Mouse (Mus musculus) R1 (cell line): ENCODE measurements around the gene Pirb.
A peak's percentile ranks its signal among the peaks of the same experiment; 100 is the strongest.
"Not testable (repeated sequence)": the region's sequence is repeated elsewhere in the genome, so short reads cannot be mapped to it uniquely, and the experiment has no call there.

ENCODE experiments used
- DNase-seq: peaks from one replicate; pipeline ENCODE4 v3.0.0-alpha.2; 2018; ENCODE audit warnings: low read depth, low spot score

Gene Pirb

DNA sequence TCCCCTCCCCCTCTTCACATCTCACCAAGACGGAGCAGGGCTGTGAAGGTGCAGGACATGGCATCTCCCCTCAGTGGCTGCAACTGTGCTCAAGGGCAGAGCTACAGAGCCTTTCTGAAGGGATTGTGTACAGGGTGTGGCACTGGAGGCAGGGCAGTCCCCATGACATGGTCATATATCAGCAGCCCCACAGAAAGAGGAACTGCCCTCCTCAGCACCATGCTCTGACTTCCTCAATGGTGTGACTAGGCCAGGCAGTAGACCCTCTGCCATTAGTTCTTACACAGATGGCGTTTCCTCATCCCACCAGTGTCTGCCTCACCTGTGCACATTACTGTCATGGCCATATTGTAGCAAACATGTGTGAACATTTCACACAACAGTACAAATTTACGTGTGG lies at the start of gene Pirb:
Pirb (minus strand) TSS at position 124 of the 400 bp plus-strand sequence.
- DNase-seq = not testable (repeated sequence)

GRCm38 (mm10) chr7:3732675-3733074 lies 12.5 kb upstream of the Pirb start:
- not testable (repeated sequence) for DNase-seq

GRCm38 (mm10) chr7:3725459-3725858 lies 5.3 kb upstream of the Pirb start:
- DNase-seq = not testable (repeated sequence)

GRCm38 (mm10) chr7:3715249-3715648 lies 4.9 kb downstream of the Pirb start:
- no peak for DNase-seq

GRCm38 (mm10) chr7:3712264-3712942 lies 7.8 kb downstream of the Pirb start:
- no peak for DNase-seq

- DNase-seq = peak; percentile 68
Observed at GRCm38 (mm10) chr7:3709000-3709399, 11.2 kb downstream of the Pirb start.

GRCm38 (mm10) chr7:3708447-3708980 lies 11.7 kb downstream of the Pirb start:
- peak; percentile 57 for DNase-seq

- DNase-seq = peak; percentile 73
Observed at GRCm38 (mm10) chr7:3707568-3708413, 12.4 kb downstream of the Pirb start.

- DNase-seq = peak; percentile 50
Observed at GRCm38 (mm10) chr7:3707027-3707426, 13.2 kb downstream of the Pirb start.

DNA sequence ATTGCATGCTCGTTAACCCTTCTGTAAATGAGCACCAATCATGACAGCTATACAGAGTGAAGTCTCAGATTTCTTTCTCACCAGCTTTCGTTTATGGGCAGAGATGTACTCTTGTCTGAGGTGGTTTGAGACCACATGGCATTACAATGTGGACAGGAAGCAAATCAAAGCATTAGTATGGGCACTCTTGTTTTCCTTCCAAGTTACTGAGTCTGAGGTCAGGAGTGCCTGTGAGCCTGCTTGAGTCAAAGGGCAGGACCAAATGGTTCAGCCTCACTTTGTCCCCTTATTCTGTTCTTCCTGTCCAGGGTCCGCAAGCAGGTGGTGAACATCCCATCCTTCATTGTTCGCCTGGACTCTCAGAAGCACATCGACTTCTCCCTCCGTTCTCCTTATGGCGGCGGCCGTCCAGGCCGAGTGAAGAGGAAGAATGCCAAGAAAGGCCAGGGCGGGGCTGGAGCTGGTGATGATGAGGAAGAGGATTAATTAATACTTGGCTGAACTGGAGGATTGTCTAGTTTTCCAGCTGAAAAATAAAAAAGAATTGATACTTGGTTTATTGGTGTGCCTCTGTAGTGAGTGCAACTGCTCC lies 13.8 kb downstream of the Pirb start:
- DNase-seq = peak; percentile 41

- no peak for DNase-seq
Observed at GRCm38 (mm10) chr7:3705911-3706310, 14.3 kb downstream of the Pirb start.

- DNase-seq = not testable (repeated sequence)
Observed at GRCm38 (mm10) chr7:3705461-3705860, 14.7 kb downstream of the Pirb start.

DNA sequence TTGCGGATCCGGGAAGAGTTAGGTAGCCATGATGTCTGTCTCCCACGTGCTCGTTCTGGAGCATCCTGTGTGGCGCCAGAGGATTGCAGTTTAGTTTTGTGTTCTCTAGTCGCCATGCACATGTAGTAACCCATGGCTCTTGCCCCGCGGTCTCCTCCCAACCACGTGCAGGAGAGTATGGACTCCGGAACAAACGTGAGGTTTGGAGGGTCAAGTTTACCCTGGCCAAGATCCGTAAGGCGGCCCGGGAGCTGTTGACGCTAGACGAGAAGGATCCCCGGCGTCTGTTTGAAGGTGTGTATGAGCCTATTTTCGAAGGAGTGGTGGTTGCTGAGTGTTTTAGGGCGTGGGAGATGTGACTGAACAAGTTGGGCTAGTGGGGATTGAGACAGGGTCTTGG lies 15.7 kb downstream of the Pirb start:
- peak; percentile 56 for DNase-seq

DNA sequence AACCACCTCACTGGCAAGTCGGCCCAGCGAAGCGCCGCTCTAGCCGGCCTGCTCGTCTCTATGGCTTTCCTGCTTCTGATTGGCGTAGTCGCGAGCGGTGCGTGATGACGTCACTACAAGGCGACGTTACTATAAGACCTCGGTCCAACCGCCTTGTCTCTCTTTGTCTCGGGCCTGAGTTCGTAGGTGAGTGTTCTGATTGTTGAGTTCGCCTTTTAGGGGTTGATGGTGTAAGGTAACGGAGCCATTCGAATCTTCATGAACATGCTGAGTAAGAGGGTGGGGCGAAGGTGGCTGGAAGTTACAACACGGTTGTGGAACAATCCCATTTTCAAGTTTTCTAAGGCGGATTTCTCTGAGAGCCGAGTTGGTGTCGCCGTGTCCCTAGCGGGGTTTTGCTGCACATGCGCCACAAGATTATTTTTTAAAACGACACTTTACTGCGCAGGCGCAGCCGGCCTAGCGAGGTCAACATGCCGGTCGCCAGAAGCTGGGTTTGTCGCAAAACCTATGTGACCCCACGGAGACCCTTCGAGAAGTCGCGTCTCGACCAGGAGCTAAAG lies 16.2 kb downstream of the Pirb start, which contains the start of gene Rps9:
Rps9 (plus strand) TSS at position 115 of the 563 bp plus-strand sequence.
- peak; percentile 97 for DNase-seq

DNA sequence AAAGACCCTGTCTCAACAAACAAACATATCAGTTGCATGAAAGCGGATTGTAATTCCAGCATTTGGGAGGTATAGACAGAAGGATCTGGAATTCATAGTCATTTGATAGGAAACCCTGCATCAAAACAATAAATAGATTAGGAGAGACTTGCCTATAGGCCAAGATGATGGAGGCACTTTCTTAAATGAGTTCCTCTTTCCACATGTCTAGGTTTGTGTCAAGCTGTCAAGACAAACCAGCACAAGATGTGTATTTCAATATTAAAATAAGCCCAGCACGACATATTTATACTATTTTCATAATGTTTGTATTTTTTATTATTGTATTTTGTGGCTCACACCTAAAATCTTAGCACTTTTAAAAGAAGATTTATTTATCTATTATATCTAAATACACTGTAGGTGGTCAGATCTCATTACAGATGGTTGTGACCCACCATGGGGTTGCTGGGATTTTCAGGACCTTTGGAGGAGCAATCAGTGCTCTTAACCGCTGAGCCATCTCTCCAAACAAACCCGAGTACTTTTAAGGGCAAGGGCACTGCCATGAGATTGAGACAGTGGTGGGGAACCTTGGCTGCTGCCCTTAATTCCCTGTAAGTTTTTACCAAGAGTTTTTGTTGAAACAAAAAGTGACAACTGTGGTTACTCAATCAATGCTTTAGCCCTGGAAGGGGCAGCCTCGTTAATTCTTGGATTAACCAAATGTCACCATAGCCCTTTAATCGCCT lies 16.9 kb downstream of the Pirb start:
- DNase-seq = no peak

GRCm38 (mm10) chr7:3698471-3698870 lies 21.7 kb downstream of the Pirb start:
- DNase-seq = no peak

DNA sequence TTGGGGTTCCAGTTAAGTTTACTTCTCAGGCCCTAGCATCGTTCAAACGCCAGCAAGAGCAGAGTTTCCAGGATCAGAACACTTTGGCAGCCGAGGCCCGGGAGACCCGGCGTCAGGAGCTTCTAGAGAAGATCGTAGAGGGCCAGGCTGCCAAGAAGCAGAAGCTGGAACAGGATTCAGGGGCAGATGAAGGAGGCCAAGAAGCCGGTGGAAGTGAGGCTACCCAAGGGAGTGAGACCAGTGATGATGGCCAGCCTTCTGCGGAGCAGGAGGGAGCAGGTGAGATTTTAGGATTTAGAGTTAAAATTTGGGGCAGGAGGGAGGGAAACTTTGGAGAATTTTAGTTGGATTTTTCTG lies 25.3 kb downstream of the Pirb start:
- not testable (repeated sequence) for DNase-seq

GRCm38 (mm10) chr7:3694076-3694948 lies 25.9 kb downstream of the Pirb start:
- DNase-seq = peak; percentile 98

DNA sequence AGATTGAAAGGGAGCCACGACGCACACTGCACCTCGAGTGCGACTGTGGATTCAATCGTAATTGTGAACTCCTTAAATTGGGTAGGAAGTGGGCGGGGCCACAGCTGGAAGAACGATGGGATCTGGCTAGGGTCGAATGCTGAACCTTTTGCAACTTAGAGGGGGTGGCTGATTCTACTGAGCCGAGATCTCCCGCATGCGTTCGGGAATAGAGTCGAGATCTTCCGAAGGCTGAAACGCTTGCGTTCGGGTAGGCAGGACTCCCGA lies 26.4 kb downstream of the Pirb start:
- no peak for DNase-seq
